Mouse (Mus musculus) retina, adult 2 months (tissue): ENCODE results near the gene Sntb2.
"Not testable (repeated sequence)": the region's sequence is repeated elsewhere in the genome, so short reads cannot be mapped to it uniquely, and the experiment has no call there.

Experiments
- DNase-seq: peaks from one replicate; pipeline ENCODE4 v3.0.0-alpha.2; 2012; ENCODE audit warnings: low read depth, low spot score

The Sntb2 gene

DNA sequence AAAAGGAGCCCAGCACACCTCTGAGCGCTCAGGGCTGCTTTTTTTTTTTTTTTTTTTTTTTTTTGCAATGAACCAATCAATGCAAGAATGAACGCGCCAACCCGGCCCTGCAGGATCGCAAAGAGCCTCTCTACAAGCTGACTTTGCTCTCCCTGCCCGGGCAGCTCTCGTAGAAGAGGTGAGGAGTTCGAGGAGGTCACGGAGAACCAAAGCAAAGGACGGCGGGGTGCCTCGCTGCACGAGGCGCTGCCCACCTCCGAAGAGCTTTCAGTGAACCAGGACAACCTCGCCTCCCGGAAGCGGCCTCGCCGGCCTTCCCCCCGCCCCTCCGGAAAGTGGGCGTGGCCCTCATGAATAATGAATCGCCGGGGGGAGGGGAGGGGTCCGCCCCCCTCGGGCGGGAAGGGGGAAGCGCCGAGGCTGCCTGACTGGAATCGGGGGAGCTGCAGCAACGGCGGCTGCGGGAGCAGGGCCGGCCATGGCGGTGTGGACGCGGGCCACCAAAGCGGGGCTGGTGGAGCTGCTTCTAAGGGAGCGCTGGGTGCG, at the start of gene Sntb2:
Sntb2 (plus strand) TSS at position 427 of the 546 bp plus-strand sequence.
- peak; percentile 91 for DNase-seq

GRCm38 (mm10) chr8:106887336-106888189, 48.0 kb upstream of the Sntb2 start:
- peak; percentile 75 for DNase-seq

DNA sequence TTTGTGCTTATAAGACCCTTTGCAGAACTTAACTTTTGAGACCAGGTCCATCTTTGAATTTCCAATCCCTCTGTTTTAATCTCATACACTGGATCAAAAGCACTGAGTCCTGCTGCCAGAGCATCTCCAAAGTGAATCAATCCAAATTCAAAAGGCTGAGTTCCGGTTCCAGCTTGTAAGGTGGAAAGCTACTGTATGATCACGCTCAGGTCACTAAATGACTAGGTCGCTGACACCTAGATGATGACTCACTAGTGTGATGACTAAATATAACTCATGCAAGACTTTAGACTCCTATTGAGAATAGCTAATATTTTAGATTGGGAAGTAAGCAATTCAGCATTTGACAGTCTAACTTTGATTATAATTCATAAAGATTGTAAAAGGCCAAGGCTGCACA, 46.7 kb upstream of the Sntb2 start:
- DNase-seq: no peak

- DNase-seq: no peak
Measured at GRCm38 (mm10) chr8:106892210-106892805, 43.2 kb upstream of the Sntb2 start.

- DNase-seq: no peak
Measured at GRCm38 (mm10) chr8:106892806-106893451, 42.6 kb upstream of the Sntb2 start.

- DNase-seq: peak; percentile 68
Measured at GRCm38 (mm10) chr8:106893481-106894156, 41.9 kb upstream of the Sntb2 start, which contains the start of gene Utp4. TSS of gene Utp4 (plus strand) at chr8:106893636.

- DNase-seq: no peak
Measured at GRCm38 (mm10) chr8:106899473-106899872, 36.1 kb upstream of the Sntb2 start.

DNA sequence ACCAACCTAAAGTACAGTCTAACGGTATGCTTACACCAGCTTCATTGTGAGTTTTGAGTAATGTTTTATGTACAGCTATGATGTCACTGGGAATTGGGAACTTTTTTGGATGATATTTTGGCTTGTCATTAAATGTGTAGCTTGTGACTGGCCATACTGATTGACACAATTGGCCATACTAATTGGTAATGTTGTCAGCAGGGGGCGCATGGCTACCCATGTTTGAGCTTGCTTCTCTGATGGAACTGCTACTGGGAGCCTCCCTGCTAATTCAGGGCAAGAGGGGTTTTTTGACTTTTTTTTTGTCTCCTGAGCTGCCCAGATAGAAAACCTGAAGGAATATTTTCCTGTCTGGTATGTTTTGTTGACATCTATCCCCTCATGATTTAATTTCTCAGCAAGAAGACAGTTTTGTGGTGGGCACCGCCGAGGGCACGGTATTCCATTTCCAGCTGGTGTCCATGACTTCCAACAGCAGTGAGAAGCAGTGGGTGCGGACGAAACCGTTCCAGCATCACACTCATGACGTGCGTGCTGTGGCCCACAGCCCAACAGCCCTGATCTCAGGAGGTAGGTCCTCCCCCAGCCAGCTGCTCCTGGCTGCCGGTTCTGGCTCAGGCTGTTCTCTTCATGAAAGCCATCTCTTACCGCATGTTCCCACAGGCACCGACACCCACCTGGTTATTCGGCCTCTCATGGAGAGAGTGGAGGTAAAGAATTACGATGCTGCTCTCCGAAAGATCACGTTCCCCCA, 29.6 kb upstream of the Sntb2 start:
- peak; percentile 30 for DNase-seq

- no peak for DNase-seq
Measured at GRCm38 (mm10) chr8:106906635-106907034, 28.9 kb upstream of the Sntb2 start.

- no peak for DNase-seq
Measured at GRCm38 (mm10) chr8:106907450-106907849, 28.1 kb upstream of the Sntb2 start.

DNA sequence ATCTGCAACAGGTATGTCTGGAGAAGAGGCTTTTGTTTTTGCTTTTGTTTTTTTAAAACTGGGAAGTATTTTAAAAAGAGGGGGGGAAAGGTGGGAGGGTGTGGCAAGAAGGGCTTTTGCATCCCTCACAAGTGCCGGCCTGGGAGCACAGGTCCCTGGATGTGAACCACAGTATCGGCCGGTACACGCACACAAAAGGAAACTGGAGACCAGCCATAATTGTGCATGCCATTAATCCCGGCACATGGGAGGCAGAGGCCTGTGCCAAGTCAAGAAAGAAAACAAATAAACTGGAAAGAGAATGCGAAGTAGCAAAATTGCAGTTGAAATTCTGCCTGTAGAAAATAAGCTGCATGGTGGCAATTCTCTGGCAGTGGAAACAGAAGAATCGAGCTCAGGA, 27.3 kb upstream of the Sntb2 start:
- DNase-seq: no peak

DNA sequence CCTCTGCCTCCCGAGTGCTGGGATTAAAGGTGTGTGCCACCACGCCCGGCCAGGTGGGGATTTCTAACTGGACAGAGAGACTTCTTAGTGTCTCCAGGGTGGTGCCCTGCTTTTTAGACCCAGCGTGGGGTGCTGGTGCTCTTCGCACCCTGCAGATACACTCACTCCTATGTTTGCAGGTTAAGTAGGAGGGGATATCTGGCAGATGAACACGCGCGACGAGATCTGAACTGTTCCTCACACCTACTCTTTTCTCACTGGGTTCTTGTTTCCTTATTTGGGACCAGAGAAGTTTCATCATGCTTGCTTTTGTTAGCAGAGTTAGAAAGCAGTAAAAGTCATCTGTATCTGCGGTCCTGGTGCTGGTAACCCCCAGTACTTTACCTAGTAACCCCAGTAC, 21.9 kb upstream of the Sntb2 start:
- no peak for DNase-seq

GRCm38 (mm10) chr8:106919721-106920394, 15.7 kb upstream of the Sntb2 start:
- DNase-seq: no peak

- DNase-seq: no peak
Measured at GRCm38 (mm10) chr8:106920395-106920741, 15.2 kb upstream of the Sntb2 start.

GRCm38 (mm10) chr8:106924057-106924456, 11.5 kb upstream of the Sntb2 start:
- DNase-seq: no peak

- no peak for DNase-seq
Measured at GRCm38 (mm10) chr8:106924904-106925349, 10.6 kb upstream of the Sntb2 start.

DNA sequence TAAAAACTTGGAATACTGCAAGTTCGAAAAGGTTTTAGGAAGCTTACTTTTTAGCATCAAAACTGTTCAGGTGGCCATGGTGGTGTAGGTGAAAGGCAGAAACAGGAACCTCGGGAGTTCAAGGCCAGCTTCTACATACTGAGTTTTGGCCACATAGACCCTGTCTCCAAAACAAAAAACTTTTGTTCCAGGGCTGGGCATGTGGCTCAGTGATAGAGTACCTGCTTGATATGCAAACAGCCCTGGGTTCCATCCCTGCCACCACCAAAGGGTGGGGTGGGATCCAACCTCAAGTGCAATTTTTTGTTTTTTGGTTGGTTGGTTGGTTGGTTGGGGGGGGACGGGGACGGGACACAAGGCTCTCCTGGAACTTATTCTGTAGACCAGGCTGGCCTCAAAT, 10.1 kb upstream of the Sntb2 start:
- no peak for DNase-seq

DNA sequence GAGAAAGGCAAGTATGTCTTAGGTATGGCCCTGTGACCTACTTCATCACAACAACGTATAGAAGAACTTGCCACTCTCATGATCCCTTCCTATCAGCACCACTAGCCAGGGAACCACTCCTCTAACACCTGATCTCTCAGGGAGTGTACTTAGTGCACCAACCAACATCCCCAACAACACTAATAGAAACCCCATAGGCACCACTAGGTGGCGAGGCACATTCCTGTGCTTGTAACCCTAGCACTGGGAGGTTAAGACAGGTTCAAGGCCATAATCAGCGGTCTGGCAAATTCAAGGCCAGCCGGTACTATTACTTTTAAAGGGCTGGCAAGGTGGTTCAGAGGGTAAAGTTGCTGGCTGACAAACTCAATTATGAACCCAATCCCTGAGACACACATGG, 8.3 kb upstream of the Sntb2 start:
- no peak for DNase-seq

DNA sequence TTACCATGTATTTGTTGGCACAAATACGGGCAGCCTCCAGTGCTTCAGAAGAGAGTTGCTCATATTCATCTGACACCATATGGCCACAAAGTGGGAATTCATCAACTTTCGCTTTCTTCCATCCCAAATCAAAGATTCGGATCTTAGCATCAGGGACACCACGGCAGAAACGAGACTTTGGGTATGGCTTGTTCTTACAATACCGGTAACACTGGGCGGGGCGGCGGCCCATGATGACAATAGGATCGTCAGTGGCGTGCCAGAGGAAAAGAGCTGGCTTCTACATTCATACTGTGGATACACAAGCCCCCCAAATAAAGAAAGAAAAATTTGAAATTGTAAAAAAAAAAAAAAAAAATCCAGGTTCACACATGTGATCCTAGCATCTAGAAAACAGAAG, 7.4 kb upstream of the Sntb2 start:
- DNase-seq: not testable (repeated sequence)

DNA sequence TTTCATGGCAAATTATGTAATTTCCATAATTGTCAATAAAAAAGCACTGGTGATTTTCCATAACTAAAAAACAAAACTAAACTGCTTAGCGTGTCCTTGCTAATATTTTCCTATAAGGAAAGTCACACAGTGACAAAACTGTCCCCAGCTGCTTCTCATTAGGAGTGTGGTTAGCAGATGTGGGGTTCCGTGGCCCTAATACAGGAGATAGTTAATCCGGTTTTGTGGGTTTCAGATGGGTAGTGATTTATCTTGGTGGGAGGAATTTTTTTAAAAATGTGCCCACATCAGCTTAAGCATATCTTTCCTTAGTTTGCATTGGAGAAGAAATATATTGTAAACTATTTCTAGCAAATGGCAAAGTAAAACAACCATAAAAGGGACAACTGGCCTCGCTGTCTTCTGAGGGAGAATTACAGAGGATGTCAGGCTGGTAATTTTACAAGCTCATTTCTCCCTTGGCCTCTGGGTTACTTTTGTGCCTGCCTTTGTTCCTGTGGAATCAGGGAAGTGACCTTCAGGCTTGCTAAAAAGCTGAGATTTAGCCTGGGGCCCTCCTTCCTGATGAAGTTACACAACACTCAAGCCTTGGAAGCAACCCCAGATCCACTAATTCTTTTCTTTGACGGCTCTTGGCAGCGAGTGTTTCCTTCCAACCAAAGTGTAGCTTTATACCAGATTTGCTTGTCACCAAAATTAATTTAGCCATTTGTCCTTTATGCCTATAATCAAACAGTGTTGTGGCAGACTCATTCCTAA, 6.2 kb upstream of the Sntb2 start:
- DNase-seq: no peak
